Mouse (Mus musculus): ENCODE results near the gene Rbp7.

DNA sequence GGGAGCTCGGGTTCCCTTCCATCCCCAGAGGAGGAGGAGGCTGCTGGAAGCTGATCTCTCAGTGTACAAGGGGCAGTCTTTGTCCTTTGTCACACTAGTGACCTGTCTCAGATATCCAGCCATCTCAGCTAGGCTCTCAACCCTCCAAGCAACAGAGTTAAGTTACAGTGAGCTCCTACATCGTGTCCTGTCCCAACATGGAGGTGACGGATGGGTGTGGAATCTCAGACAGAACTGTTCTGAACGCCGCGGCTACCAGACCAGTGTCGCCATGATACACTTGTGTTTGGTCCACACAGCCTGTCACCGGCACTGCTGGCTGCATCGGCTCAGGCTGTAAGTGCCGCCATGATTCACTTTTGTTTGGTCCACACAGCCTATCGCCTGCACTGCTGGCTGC is 22.3 kb upstream of the Rbp7 start, which contains the start of gene Tmem274:
- TF ChIP-seq CHD2 (IDR thresholded peaks at IDR 0.05; ENCODE audit: low read length) (no peak), MYC (IDR thresholded peaks at IDR 0.05; ENCODE audit: low read depth, low read length) (no peak), MAFK (IDR thresholded peaks at IDR 0.05; ENCODE audit: insufficient replicate concordance, low read length) (no peak), CTCF (conservative IDR thresholded peaks at IDR 0.05 in 1 of 2, IDR thresholded peaks at IDR 0.05 in 1 of 2; ENCODE audit: low read depth in 2 of 2, low read length in 2 of 2) (no peak), ZC3H11A (IDR thresholded peaks at IDR 0.05; ENCODE audit: low read depth, low read length) (no peak), POLR2A (IDR thresholded peaks at IDR 0.05; ENCODE audit: low read depth, low read length) (no peak), RAD21 (IDR thresholded peaks at IDR 0.05; ENCODE audit: low read depth, low read length) (no peak), EP300 (IDR thresholded peaks at IDR 0.05; ENCODE audit: low read length) (no peak), ZKSCAN1 (IDR thresholded peaks at IDR 0.05; ENCODE audit: borderline replicate concordance, low read depth, low read length) (no peak), MAZ (IDR thresholded peaks at IDR 0.05; ENCODE audit: low read depth, low read length) (no peak), TCF12 (IDR thresholded peaks at IDR 0.05; ENCODE audit: low read depth, low read length) (no peak)

Measured in CH12.LX (cell line).